Mouse (Mus musculus) heart, adult 2 months (tissue): ENCODE measurements around the gene Grik2.

Source experiments
- CTCF ChIP-seq: fragments of 200-600 bp; IDR thresholded peaks from 2 replicates; pipeline ENCODE4 v1.8.1; 2022; ENCODE audit warnings: antibody characterized with exemption, mild to moderate bottlenecking, moderate library complexity
- POLR2A ChIP-seq: fragments of 200-500 bp; IDR thresholded peaks from 2 replicates; pipeline ENCODE4 v1.6.1; 2011; ENCODE audit warnings: mild to moderate bottlenecking, low read depth, low read length, control low read depth; ENCODE audit not compliant: insufficient read depth

DNA sequence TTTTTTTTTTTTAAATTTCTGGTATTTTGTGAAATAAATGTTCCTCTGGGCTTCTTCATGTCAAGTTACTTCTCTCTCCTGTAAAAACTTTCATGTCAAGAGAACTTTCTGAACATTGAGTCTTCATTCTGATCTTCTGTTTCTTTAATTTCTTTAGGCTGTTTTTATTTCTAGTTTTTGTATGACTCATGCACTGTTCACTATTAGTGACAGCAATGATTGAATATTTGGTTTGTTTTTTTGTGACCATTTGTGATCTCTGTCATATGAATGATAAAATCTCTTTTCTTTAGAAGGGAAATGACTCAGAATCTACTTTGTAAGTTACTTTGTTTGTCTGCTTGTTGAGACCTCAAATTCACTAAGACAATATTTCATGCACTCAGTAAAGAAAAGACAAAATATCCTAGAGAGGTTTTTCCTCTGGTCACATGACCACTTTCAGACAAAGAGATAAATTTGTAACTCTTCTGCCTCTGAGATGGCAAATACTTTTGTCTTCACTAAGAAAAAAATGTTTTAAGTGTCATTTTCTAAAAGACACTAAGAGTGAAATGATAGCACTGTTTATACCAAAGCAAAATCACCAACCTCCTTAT lies 596.7 kb downstream of the Grik2 start:
- TF ChIP-seq CTCF (no peak), POLR2A (no peak)
